Mouse (Mus musculus) embryonic facial prominence, embryonic 13.5 days (tissue): ENCODE measurements at regions not wholly inside any gene's neighbourhood (a gene's known extent, or its start where the extent isn't known, plus 50 kb on each side); places are given as distances from the start of the nearest gene placed in this dataset.

ENCODE experiments used
- ATAC-seq: fragments of 200-750 bp; cut with Nextera tagmentation; 2 replicates; pipeline ENCODE4 v1.8.0; 2017; ENCODE audit warnings: low read depth; ENCODE audit not compliant: insufficient number of reproducible peaks, insufficient read depth, low FRiP score, low TSS enrichment
- H3K27ac ChIP-seq: fragments of 300-500 bp; sonication (generic); 2 replicates; pipeline ENCODE4 v1.5.1; 2015; ENCODE audit warnings: moderate library complexity, mild to moderate bottlenecking, inconsistent platforms
- H3K27me3 ChIP-seq: fragments of 300-500 bp; sonication (generic); 2 replicates; pipeline ENCODE4 v1.6.1; 2015; ENCODE audit warnings: mild to moderate bottlenecking, inconsistent platforms
- H3K36me3 ChIP-seq: fragments of 300-500 bp; sonication (generic); 2 replicates; pipeline ENCODE4 v1.6.1; 2015; ENCODE audit warnings: mild to moderate bottlenecking, inconsistent platforms
- H3K4me1 ChIP-seq: fragments of 300-500 bp; sonication (generic); 2 replicates; pipeline ENCODE4 v1.6.1; 2015; ENCODE audit warnings: inconsistent platforms
- H3K4me2 ChIP-seq: fragments of 300-500 bp; sonication (generic); 2 replicates; pipeline ENCODE4 v1.6.1; 2015; ENCODE audit warnings: moderate library complexity, mild to moderate bottlenecking, inconsistent platforms
- H3K4me3 ChIP-seq: fragments of 300-500 bp; sonication (generic); 2 replicates; pipeline ENCODE4 v1.5.1; 2015; ENCODE audit warnings: mild to moderate bottlenecking, inconsistent platforms
- H3K9ac ChIP-seq: fragments of 300-500 bp; sonication (generic); 2 replicates; pipeline ENCODE4 v1.6.1; 2015; ENCODE audit warnings: mild to moderate bottlenecking, inconsistent platforms
- H3K9me3 ChIP-seq: fragments of 300-500 bp; sonication (generic); 2 replicates; pipeline ENCODE4 v1.6.1; 2016; ENCODE audit warnings: inconsistent platforms
- WGBS: fragments of 180-500 bp; shearing (Covaris S2); methylation state at CpG from one replicate; pipeline ENCODE4 v1.1.7; 2015; ENCODE audit warnings: mixed read lengths; 5-methylcytosine and 5-hydroxymethylcytosine counted together

DNA sequence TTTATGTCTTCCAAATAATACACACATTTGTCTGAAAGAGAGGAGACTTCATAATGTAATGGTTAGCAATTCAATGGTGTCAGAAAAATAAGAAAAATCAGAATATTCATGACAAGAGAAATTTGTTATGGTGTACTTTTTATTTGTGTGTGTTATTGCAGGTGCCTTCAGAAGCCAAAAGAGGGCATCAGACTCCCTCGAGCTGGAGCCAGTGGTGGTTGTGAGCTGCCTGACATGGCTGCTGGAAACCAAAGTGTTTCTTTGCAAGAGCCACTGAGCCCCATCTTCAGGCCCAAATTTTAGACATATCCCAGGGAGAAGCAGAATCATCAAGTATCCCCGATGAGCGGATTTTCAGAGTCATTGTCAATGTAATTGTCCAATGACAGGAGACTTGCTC lies 81.9 kb downstream of the Tm2d3 start:
- Histone ChIP-seq H3K4me3 (no peak overlapping the region), H3K4me1 (no peaks in the 10 kb centered on the region), H3K9ac (no peak overlapping the region), H3K27ac (no peak overlapping the region), H3K27me3 (no peaks in the 10 kb centered on the region), H3K9me3 (no peaks in the 10 kb centered on the region), H3K4me2 (no peak overlapping the region), H3K36me3 (no peaks in the 10 kb centered on the region)
- ATAC-seq: no peak
- WGBS: 75% methylated on average over 3 of the region's 3 CpGs

DNA sequence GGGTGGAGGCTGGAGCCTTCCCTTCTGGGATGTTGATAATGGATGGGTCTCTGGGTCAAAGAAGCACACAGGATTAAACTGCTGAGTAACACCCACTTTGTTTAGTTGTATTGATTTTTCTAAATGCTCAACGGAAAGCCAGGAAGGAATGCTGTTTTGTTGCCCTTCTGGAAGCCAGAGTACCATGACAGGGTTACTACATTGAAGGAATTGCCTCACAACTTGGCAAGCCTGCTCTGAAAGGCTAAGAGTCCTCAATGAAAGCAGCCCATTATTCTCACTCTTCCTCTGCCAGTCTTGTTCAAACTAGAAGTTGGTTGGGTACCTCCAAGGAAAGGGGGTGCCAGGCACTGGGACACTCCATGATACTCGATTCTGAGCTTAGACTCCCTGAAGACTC lies 83.0 kb downstream of the Tm2d3 start:
- no peak overlapping the region for H3K4me2 ChIP-seq
- no peaks in the 10 kb centered on the region for H3K4me1 ChIP-seq
- no peaks in the 10 kb centered on the region for H3K27me3 ChIP-seq
- H3K9me3 ChIP-seq: no peaks in the 10 kb centered on the region
- no peak for ATAC-seq
- H3K9ac ChIP-seq: no peak overlapping the region
- H3K36me3 ChIP-seq: no peaks in the 10 kb centered on the region
- 70% methylated on average over 2 of the region's 2 CpGs for WGBS
- H3K4me3 ChIP-seq: no peak overlapping the region
- H3K27ac ChIP-seq: no peak overlapping the region

DNA sequence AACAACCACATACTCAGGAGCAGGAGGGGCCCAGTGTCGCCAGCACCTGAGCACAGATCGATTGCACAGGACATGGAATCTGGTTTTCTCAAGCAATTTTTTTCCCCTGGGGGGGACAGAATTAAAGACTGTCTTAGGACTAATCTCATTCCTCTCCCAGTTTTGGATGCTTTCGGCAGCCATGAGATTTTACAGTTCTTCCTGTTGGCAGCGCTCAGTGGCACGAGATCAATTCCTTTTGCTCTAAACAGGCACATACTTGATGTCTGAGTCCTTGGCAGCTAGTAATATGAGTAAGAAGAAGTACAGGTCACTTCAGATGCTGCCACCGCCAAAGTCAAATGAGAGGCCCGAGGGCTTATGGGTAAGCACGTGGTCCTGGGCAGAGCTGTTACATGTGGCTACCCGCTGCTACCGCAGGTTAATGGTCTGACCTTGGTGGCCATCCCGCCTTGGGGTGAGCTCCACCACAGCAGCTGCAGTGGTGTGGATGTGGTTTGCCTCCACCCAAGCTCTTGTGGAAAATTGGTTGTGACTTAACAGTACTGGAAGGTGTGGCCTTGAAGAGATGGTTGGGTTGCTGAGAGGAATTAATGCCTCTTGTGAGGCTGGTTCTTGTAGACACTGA lies 83.5 kb downstream of the Tm2d3 start:
- no peak overlapping the region for H3K4me3 ChIP-seq
- H3K36me3 ChIP-seq: no peaks in the 10 kb centered on the region
- no peak overlapping the region for H3K9ac ChIP-seq
- peaks cover 1% of the 10 kb centered on the region for H3K4me1 ChIP-seq
- no peak overlapping the region for H3K27ac ChIP-seq
- H3K4me2 ChIP-seq: no peak overlapping the region
- no peak for ATAC-seq
- no peaks in the 10 kb centered on the region for H3K9me3 ChIP-seq
- H3K27me3 ChIP-seq: no peaks in the 10 kb centered on the region
- 89% methylated on average over 11 of the region's 11 CpGs for WGBS

DNA sequence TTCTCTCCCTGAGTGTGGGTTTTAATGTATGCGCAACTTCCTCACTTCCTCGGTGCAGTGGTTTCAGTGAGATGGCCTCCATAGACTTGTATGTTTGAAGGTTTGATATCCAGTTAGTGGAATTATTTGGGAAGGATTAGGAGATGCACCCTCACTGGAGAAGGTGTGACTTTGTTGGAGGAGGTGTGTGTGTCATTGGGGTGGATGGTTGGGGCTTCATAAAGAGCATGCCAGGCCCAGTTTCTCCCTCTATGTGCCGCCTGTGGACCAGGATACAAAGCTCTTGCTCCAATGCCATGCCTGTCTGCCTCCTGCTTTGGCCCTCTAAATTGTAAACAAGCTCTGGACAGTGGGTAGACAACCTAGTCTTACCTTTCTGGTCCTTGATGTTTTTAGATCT lies 84.0 kb downstream of the Tm2d3 start:
- ATAC-seq: no peak
- Histone ChIP-seq H3K9ac (no peak overlapping the region), H3K4me1 (peaks cover 6% of the 10 kb centered on the region), H3K36me3 (no peaks in the 10 kb centered on the region), H3K27ac (no peak overlapping the region), H3K4me2 (no peak overlapping the region), H3K27me3 (no peaks in the 10 kb centered on the region), H3K9me3 (no peaks in the 10 kb centered on the region), H3K4me3 (no peak overlapping the region)
- WGBS: 93% methylated on average over 3 of the region's 3 CpGs

DNA sequence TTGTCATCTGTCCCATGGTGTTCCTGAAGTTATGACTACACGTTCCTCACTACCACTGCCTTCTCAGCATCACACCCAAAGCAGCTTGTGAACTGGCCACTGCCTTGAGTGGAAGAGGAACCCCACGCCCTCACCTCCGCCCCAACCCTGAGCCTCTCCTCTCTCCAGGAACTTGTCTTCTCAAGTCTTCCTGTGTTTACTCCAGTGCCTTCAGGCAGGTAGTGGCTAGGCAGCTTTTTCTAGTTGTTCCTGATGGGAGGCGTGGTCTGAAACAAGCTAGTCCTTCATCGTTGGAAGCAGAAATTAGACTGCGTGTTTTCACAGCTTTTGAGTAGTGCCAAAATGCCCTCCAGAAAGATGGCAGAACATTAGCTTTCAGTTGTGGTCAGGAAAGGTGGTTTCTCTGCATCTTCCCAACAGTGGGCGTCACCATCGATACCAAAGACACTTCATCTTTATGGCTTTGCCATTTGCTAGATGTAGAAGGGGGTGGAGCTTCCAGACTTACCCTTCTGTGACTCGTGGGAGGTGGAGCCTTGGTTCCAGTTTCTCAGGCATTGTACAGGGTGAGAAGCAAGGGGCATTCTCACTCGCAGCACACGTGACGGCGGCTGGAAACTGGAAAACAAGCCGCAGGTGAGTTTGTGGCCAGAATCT lies 81.7 kb upstream of the Pcsk6 start:
- no peak for ATAC-seq

DNA sequence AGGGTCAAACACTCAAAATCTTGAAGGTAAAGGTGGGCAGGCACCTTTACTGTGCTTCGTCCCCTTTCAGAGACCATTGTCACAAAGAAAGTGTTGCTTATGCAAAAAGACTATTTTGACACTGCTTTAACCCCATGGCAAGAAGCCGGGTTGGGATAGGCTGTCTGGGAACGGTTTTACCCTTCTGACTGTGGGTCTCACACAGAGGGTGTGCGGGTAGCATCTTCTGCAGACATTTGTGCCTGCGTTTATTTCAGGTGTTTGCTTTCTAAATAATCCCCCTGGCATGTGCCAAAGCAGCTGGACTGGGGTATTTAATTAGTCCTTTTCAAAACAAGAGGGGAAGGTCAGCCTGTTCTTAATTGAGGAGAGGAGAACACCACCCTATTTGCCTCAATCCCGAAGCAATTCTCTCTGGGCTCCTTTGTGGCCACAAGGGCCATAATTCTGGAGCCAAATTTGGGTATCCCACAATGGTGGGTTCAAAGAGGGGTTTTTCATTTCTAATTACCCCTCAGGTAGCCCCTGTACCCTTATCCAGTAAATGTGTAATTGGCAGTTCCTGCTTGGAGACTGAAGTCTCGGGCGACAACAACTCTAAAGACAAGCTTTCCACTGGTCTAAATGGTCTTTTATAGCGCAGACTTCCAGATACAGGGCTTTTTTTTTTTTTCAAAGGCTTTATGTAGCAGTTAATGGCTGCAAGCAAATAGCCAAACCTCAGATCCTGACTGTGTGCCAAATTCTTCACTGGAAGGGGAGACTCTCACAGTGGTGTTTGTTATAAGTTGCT lies 80.8 kb upstream of the Pcsk6 start:
- Histone ChIP-seq H3K27ac (no peak overlapping the region), H3K9ac (no peak overlapping the region), H3K36me3 (no peaks in the 10 kb centered on the region), H3K4me1 (peaks cover 18% of the 10 kb centered on the region), H3K27me3 (no peaks in the 10 kb centered on the region), H3K4me3 (no peak overlapping the region), H3K9me3 (no peaks in the 10 kb centered on the region), H3K4me2 (peak overlapping the region; percentile 17; the same call in 1 of the 2 replicates)
- no peak for ATAC-seq
- WGBS: 55% methylated on average over 9 of the region's 9 CpGs

More for the DNA sequence above, 81.7 kb upstream of the Pcsk6 start:
- peak overlapping the region; percentile 17; the same call in 1 of the 2 replicates for H3K4me2 ChIP-seq
- no peaks in the 10 kb centered on the region for H3K27me3 ChIP-seq
- no peaks in the 10 kb centered on the region for H3K36me3 ChIP-seq
- no peak overlapping the region for H3K9ac ChIP-seq
- H3K4me3 ChIP-seq: no peak overlapping the region
- H3K9me3 ChIP-seq: no peaks in the 10 kb centered on the region
- no peak overlapping the region for H3K27ac ChIP-seq
- WGBS: 63% methylated on average over 14 of the region's 14 CpGs
- H3K4me1 ChIP-seq: peaks cover 18% of the 10 kb centered on the region

DNA sequence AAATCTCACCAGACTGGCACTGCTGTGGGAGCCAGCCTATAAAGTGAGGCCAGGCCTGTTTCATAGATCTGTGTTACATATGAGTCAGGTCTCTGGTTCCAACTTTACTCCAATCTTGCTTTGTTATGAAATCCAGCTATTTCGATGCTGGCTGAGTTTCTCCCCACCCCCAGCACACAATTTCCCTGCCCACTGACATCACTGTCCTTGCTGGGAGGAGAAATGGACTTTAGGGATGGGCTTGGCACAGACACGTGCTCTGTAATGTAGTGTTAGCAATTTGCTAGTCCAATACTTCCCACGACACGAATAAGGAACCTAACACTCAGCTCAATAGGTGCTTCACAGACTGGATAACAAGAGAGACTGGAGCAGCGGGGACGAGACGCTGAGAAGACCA lies 79.5 kb upstream of the Pcsk6 start:
- no peak overlapping the region for H3K4me2 ChIP-seq
- 80% methylated on average over 7 of the region's 7 CpGs for WGBS
- no peak overlapping the region for H3K9ac ChIP-seq
- no peaks in the 10 kb centered on the region for H3K9me3 ChIP-seq
- no peak overlapping the region for H3K27ac ChIP-seq
- no peak for ATAC-seq
- no peak overlapping the region for H3K4me3 ChIP-seq
- H3K27me3 ChIP-seq: no peaks in the 10 kb centered on the region
- H3K36me3 ChIP-seq: no peaks in the 10 kb centered on the region
- peaks cover 18% of the 10 kb centered on the region for H3K4me1 ChIP-seq

DNA sequence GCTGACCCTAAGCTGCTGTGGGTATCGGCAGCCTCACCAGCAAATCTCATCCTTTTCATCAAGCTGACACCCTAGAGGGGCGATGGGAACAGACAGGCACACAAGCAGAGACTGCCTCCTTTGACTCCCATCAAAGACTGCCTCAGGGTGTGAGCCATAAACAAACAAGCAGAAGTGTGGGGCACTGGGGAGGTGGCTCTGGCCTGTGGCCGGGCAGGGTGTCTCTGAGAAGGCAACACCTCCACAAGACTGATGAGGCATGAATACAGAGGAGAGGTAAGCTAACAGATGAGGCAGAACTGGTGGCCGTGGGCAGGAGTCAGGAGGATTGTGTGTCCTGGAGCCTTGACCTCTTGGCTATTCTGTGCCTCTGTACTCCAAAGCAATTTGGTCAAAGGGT lies 77.8 kb upstream of the Pcsk6 start:
- H3K4me2 ChIP-seq: no peak overlapping the region
- H3K9ac ChIP-seq: no peak overlapping the region
- H3K9me3 ChIP-seq: no peaks in the 10 kb centered on the region
- no peaks in the 10 kb centered on the region for H3K27me3 ChIP-seq
- H3K4me1 ChIP-seq: peaks cover 18% of the 10 kb centered on the region
- no peak for ATAC-seq
- H3K27ac ChIP-seq: no peak overlapping the region
- H3K4me3 ChIP-seq: no peak overlapping the region
- 37% methylated on average over 4 of the region's 4 CpGs for WGBS
- H3K36me3 ChIP-seq: no peaks in the 10 kb centered on the region

DNA sequence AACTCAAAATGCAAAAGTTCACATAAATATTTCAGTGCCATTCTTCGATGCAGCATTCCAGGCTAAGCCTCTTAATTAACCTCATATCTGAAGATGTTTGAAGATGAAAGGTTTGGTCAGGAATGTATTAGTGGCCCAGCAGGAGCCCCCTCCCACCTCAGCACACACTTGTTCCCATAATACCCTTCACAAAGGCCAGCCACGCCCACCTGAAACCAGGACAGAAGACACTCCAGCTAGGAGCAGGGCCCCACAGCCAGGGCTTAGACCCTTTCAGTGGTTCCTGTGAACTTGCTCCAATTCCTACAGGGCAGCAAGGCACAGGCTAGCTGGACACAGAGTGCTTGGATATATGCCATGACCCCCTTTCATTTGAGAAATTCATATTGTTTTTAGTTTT lies 74.6 kb upstream of the Pcsk6 start:
- 53% methylated on average over 2 of the region's 2 CpGs for WGBS
- no peaks in the 10 kb centered on the region for H3K36me3 ChIP-seq
- H3K9ac ChIP-seq: no peak overlapping the region
- H3K9me3 ChIP-seq: no peaks in the 10 kb centered on the region
- no peak overlapping the region for H3K27ac ChIP-seq
- no peak for ATAC-seq
- H3K27me3 ChIP-seq: no peaks in the 10 kb centered on the region
- H3K4me2 ChIP-seq: no peak overlapping the region
- no peak overlapping the region for H3K4me3 ChIP-seq
- peaks cover 9% of the 10 kb centered on the region for H3K4me1 ChIP-seq

DNA sequence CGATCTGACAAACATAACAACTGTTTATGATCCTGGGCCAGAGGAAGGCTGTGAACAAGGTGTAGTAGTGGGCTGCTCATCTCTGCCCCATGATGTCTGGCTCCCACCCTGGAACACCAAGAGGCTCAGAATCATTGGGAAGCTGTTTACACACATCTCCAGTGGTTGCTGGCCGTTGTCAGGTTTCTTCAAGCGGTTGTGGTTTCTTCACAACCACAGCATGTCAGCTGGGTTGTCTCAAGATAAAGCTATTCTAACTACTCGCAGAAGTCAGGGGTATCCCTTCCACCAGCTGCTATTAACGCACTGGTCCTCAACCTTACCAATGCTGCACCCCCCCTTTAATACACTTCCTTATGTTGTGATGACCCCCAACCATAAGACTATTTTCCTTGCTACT lies 73.7 kb upstream of the Pcsk6 start:
- ATAC-seq: no peak
- no peaks in the 10 kb centered on the region for H3K27me3 ChIP-seq
- no peaks in the 10 kb centered on the region for H3K36me3 ChIP-seq
- H3K4me3 ChIP-seq: no peak overlapping the region
- H3K9ac ChIP-seq: no peak overlapping the region
- H3K9me3 ChIP-seq: no peaks in the 10 kb centered on the region
- H3K4me2 ChIP-seq: no peak overlapping the region
- 87% methylated on average over 5 of the region's 5 CpGs for WGBS
- H3K27ac ChIP-seq: no peak overlapping the region
- H3K4me1 ChIP-seq: peaks cover 9% of the 10 kb centered on the region

DNA sequence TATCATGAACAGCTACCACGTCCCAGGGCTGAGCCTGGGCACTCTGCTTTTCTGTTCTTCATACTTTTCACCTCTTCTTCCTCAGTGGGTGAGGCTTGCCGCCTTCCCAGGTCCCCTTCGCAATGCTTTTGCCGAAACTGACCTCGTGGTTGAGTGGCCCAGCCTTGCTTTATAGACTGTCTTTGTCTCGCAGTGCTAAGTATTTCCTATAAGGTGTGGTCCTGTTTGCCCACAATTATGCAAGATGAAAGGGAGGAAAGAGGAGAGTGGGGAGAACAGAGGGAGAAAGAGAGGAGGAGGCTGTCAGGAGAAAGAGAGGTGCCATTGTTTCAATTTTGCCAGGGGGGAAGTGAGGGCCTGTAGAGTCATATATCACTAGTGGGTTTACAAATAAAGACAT lies 71.3 kb upstream of the Pcsk6 start:
- Histone ChIP-seq H3K4me2 (no peak overlapping the region), H3K27ac (no peak overlapping the region; the same call in 1 of the 2 replicates), H3K36me3 (no peaks in the 10 kb centered on the region), H3K4me1 (peaks cover 9% of the 10 kb centered on the region), H3K9ac (no peak overlapping the region), H3K9me3 (no peaks in the 10 kb centered on the region), H3K4me3 (no peak overlapping the region), H3K27me3 (no peaks in the 10 kb centered on the region)
- no peak for ATAC-seq
- 47% methylated on average over 6 of the region's 6 CpGs for WGBS
